Comparison of ENCODE assay signal across 11 mouse cellular contexts in genomic region chr6:89330957-89331356, GRCm38 (mm10).
A peak's percentile ranks its signal among the peaks of the same experiment; 100 is the strongest.
DNase-seq lines count a peak whose midpoint lies in the region.
"Had no signal": no experiment of that assay in that cellular context is flagged by ENCODE, and none has a peak within 500 bp of the region (broad histone marks: within the 10 kb centered on the region; RNA-seq: fewer than 3 reads in every experiment).

No protein-coding gene starts in this region.

- peak; percentile 39 to 41 for DNase-seq in cerebellum, adult 18-20 months
- DNase-seq in cerebellum, adult 11-12 months, result no peak
- peak; percentile 47 to 63 for DNase-seq in cerebellum, postnatal 10 days
- no peak for DNase-seq in cerebellum, adult 9-11 months
- DNase-seq in cerebellum, postnatal 25 days, result peak; percentile 61 to 69
- DNase-seq in cerebellum, postnatal 4 days (ENCODE audit: low spot score in 2 of 2), result no peak
- DNase-seq in left cerebral cortex, adult 9 months (ENCODE audit: low spot score in 2 of 2), result no peak
- DNase-seq: adrenal gland, adult 2 months; adrenal gland, postnatal 10 days; adrenal gland, postnatal 25 days; forebrain, postnatal 0 days had no signal

Comparison
In these comparisons a context has a peak if more than half of its experiments do, and no peak if none do; other contexts are left out.
1. DNase-seq: peak in cerebellum, adult 18-20 months (2 of 2), cerebellum, postnatal 10 days (2 of 2) and cerebellum, postnatal 25 days (2 of 2); none in cerebellum, adult 11-12 months (single experiment), cerebellum, adult 9-11 months (single experiment), cerebellum, postnatal 4 days (0 of 2) and left cerebral cortex, adult 9 months (0 of 2).